Mouse (Mus musculus) forebrain, postnatal 0 days (tissue): ENCODE results near the gene Mcoln2. TPM values are rescaled to one million over a fixed set of nuclear protein-coding genes. Genes with fewer than 3 reads are reported as not detected.
A peak's percentile ranks its signal among the peaks of the same experiment; 100 is the strongest.

ENCODE experiments used
- ATAC-seq: fragments of 200-750 bp; cut with Nextera tagmentation; 2 replicates; pipeline ENCODE4 v1.8.0; 2017; ENCODE audit warnings: mild to moderate bottlenecking, moderate library complexity
- DNase-seq: peaks from one replicate; pipeline ENCODE4 v3.0.0-alpha.2; 2015
- H3K27ac ChIP-seq: fragments of 300-500 bp; sonication (generic); 2 replicates; pipeline ENCODE4 v1.5.1; 2014; ENCODE audit warnings: low read depth, mild to moderate bottlenecking, antibody characterized with exemption, low read length, moderate library complexity, mixed read lengths
- H3K27me3 ChIP-seq: fragments of 300-500 bp; sonication (generic); 2 replicates; pipeline ENCODE4 v1.6.1; 2014; ENCODE audit warnings: mild to moderate bottlenecking, low read length, mixed read lengths; ENCODE audit not compliant: insufficient read depth
- H3K36me3 ChIP-seq: fragments of 300-500 bp; sonication (generic); 2 replicates; pipeline ENCODE4 v1.6.1; 2014; ENCODE audit warnings: mild to moderate bottlenecking, moderate library complexity; ENCODE audit not compliant: insufficient read depth
- H3K4me1 ChIP-seq: fragments of 300-500 bp; sonication (generic); 2 replicates; pipeline ENCODE4 v1.6.1; 2014; ENCODE audit warnings: antibody characterized with exemption; ENCODE audit not compliant: insufficient read depth
- H3K4me2 ChIP-seq: fragments of 300-500 bp; sonication (generic); 2 replicates; pipeline ENCODE4 v1.6.1; 2014; ENCODE audit warnings: low read depth, mild to moderate bottlenecking, moderate library complexity
- H3K4me3 ChIP-seq: fragments of 300-500 bp; sonication (generic); 2 replicates; pipeline ENCODE4 v1.5.1; 2014; ENCODE audit warnings: low read depth, low read length, mixed read lengths
- H3K9ac ChIP-seq: fragments of 300-500 bp; sonication (generic); 2 replicates; pipeline ENCODE4 v1.6.1; 2014; ENCODE audit warnings: mild to moderate bottlenecking
- H3K9me3 ChIP-seq: fragments of 300-500 bp; sonication (generic); 2 replicates; pipeline ENCODE4 v1.6.1; 2016; ENCODE audit warnings: low read length
- CTCF ChIP-seq: sonication (generic); IDR thresholded peaks from 2 replicates; pipeline ENCODE4 v1.5.1; 2016; ENCODE audit warnings: antibody characterized with exemption, control low read depth, low read depth
- WGBS: fragments of 180-500 bp; shearing (Covaris S2); extraction: QIAGEN DNeasy Blood & Tissue Kit; methylation state at CpG from one replicate; pipeline ENCODE4 v1.1.7; 2014; 5-methylcytosine and 5-hydroxymethylcytosine counted together
- polyA plus RNA-seq: library from polyadenylated mRNA; unstranded; fragments of >200 nt; fragmentation: Nextera tagmentation; extraction: Ambion mirVana; gene quantifications from 2 replicates; pipeline ENCODE4 v1.2.1, GENCODE M21; 2015
- total RNA-seq: library from RNA; depleted of rRNA; stranded (reverse); fragments of >200 nt; gene quantifications from 2 replicates; pipeline ENCODE4 v1.2.3, GENCODE M21; 2014

The Mcoln2 gene
- total and polyA plus RNA-seq, 2 experiments from 2014 or later: 0.12 to 0.14 TPM

DNA sequence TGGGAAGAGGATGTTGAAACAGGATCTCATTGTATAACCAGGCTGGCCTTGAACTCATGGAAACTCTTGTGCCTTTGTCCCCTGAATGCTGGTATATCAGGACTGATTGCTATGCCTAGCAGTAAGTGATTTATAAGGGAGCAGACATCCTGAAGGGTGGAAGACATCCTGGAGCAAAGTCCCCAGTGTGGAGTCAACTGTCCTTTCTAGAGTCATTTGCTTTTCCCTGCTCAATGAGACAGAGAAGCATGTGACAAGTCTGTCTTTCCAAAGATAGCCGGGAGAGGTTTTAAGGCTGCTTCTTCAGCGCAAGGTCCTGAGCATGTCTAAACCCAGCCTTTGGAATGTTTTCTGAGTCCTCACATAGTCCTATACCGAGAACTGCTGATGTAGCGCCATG is 19.7 kb downstream of the Mcoln2 start:
- H3K36me3 ChIP-seq: no peaks in the 10 kb centered on the region
- ATAC-seq (no peak), DNase-seq (no peak)
- H3K9ac ChIP-seq: no peak overlapping the region
- H3K27me3 ChIP-seq: no peaks in the 10 kb centered on the region
- 90% methylated on average over 4 of the region's 4 CpGs for WGBS
- H3K27ac ChIP-seq: no peak overlapping the region
- TF ChIP-seq CTCF: no peak
- H3K4me3 ChIP-seq: no peak overlapping the region
- H3K4me1 ChIP-seq: no peaks in the 10 kb centered on the region
- H3K9me3 ChIP-seq: 0 out of 2 replicates have a peak, but pooled peaks cover 6% of the 10 kb centered on the region
- H3K4me2 ChIP-seq: no peak overlapping the region

DNA sequence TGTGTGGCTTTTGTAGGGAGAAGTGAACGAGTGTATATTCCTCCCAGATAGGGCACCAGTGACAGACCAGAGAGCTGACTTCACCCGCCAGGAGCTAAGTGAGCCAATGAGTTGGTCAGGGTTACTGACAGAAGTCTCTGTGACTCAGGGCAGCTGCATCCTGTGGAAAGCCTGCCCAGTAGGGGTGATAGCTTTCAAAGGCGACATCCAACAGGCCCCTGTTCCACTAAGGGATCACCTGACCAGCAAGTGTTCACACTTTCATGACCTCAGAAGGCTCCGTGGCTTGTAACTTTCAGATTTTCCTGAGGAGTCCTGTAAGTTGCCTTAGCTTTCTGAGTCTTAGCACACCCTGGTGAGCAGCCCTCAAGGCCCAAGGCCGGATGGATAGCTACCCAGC is 23.4 kb downstream of the Mcoln2 start:
- no peak overlapping the region for H3K27ac ChIP-seq
- no peak overlapping the region for H3K9ac ChIP-seq
- no peaks in the 10 kb centered on the region for H3K27me3 ChIP-seq
- H3K4me2 ChIP-seq: no peak overlapping the region
- WGBS: 80% methylated on average over 5 of the region's 5 CpGs
- no peak overlapping the region for H3K4me3 ChIP-seq
- no peak for DNase-seq
- no peak for TF ChIP-seq CTCF
- no peaks in the 10 kb centered on the region for H3K36me3 ChIP-seq
- H3K4me1 ChIP-seq: no peaks in the 10 kb centered on the region
- ATAC-seq: no peak
- H3K9me3 ChIP-seq: 0 out of 2 replicates have a peak, but pooled peaks cover 6% of the 10 kb centered on the region

DNA sequence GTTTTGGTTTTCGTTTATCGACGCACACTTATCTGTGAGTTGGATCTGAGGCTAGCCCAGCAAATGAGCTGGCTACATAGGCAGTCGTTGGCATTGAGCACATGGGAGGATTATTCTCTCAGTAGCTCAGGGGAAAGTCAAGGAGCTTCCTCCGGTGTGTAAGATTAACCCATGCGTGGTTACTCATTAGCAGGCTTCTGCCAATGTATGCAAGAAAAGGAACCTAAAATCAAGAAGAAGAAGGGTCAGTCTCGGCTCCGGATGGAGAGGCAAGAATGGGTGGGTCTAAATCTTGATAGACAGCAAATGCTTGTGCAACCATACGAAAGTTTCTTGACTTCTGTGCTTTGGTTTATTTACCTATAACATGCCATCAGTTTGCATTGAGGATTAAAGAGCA is 24.6 kb downstream of the Mcoln2 start:
- no peak overlapping the region for H3K27ac ChIP-seq
- ATAC-seq (no peak), DNase-seq (no peak)
- H3K36me3 ChIP-seq: no peaks in the 10 kb centered on the region
- 92% methylated on average over 9 of the region's 9 CpGs for WGBS
- H3K27me3 ChIP-seq: no peaks in the 10 kb centered on the region
- 0 out of 2 replicates have a peak, but pooled peaks cover 6% of the 10 kb centered on the region for H3K9me3 ChIP-seq
- H3K4me3 ChIP-seq: no peak overlapping the region
- H3K4me2 ChIP-seq: no peak overlapping the region
- H3K4me1 ChIP-seq: no peaks in the 10 kb centered on the region
- no peak overlapping the region for H3K9ac ChIP-seq
- no peak for TF ChIP-seq CTCF

GRCm38 (mm10) chr3:146177295-146177694 is 27.7 kb downstream of the Mcoln2 start:
- no peaks in the 10 kb centered on the region for H3K36me3 ChIP-seq
- no peak for ATAC-seq
- H3K4me1 ChIP-seq: no peaks in the 10 kb centered on the region
- peak overlapping the region; percentile 47 for H3K4me2 ChIP-seq
- H3K27ac ChIP-seq: no peak overlapping the region
- DNase-seq: no peak
- no peaks in the 10 kb centered on the region for H3K27me3 ChIP-seq
- WGBS: 84% methylated on average over 7 of the region's 7 CpGs
- no peak overlapping the region for H3K9ac ChIP-seq
- no peaks in the 10 kb centered on the region for H3K9me3 ChIP-seq
- TF ChIP-seq CTCF: no peak
- H3K4me3 ChIP-seq: no peak overlapping the region

DNA sequence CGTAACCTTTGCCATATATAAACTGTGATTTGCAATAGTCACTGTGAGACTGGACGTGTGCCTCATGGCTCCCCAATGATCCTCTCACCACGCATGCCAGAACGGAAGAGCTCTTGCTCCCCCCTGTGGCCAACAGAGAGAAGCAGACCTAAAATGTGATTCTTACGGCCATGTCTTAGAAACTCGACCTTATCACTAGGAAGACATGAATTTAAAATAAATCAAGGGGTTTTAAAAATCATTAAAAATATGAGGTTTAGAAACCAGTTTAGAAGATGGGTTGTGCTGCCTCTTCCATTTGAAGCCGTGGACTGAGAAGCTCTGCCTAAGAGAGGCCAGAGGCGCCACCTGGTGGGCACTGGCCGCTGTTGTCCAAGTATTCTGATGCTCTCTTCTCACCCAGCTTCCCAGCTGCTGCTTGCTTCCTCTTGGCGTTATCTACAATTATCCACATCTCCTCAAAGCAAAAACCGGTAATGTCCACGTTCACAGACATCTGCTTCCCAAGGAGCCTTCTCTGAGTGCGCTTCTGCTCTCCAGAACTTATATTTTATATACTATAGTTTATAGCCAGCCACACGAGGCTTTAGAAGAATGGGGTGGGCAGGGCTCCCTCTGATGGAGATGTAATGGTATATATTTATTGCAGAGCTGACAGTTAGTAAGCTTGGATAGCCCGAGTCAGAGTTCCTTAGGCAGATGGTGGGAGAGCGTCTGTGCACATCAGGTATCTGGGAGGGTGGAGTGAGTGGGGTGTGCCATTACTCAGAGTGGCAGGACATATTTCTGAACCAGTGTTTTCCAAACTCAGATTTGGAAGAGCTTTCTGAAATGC is 28.3 kb downstream of the Mcoln2 start:
- Histone ChIP-seq H3K4me3 (peak overlapping the region; percentile 24), H3K36me3 (no peaks in the 10 kb centered on the region), H3K9ac (peak overlapping the region; percentile 45), H3K4me1 (no peaks in the 10 kb centered on the region), H3K4me2 (peak overlapping the region; percentile 47), H3K9me3 (no peaks in the 10 kb centered on the region), H3K27ac (peak overlapping the region; percentile 3; the same call in 1 of the 2 replicates), H3K27me3 (no peaks in the 10 kb centered on the region)
- WGBS: 3% methylated on average over 16 of the region's 16 CpGs
- TF ChIP-seq CTCF: peak; percentile 78
- ATAC-seq: peak; percentile 92
- peak; percentile 94 for DNase-seq

GRCm38 (mm10) chr3:146180341-146180740 is 30.7 kb downstream of the Mcoln2 start:
- TF ChIP-seq CTCF: no peak
- no peak overlapping the region for H3K9ac ChIP-seq
- DNase-seq (no peak), ATAC-seq (no peak)
- no peaks in the 10 kb centered on the region for H3K27me3 ChIP-seq
- no peak overlapping the region for H3K4me2 ChIP-seq
- H3K27ac ChIP-seq: no peak overlapping the region
- no peaks in the 10 kb centered on the region for H3K9me3 ChIP-seq
- no peak overlapping the region for H3K4me3 ChIP-seq
- no peaks in the 10 kb centered on the region for H3K4me1 ChIP-seq
- 42% methylated on average over 2 of the region's 2 CpGs for WGBS
- H3K36me3 ChIP-seq: no peaks in the 10 kb centered on the region

DNA sequence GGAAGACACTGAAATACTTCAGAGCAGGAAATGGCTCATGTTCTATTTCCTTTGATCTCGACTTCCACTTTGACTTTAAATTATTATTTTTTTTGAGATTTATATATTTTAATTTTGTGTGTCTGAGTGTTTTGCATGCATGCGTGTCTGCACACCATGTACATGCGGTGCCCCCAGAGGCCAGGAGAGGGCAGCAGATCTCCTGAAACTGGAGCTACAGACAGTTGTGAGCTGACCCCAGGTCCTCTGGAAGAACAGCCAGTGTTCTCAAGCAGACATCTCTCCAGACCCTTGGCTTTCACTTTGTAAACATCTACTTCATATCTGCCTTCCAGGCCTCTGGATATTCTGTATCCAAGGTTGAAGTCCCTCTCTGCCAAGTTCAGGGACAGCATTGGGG is 31.4 kb downstream of the Mcoln2 start:
- TF ChIP-seq CTCF: peak; percentile 66
- H3K36me3 ChIP-seq: no peaks in the 10 kb centered on the region
- no peak overlapping the region for H3K27ac ChIP-seq
- no peak overlapping the region for H3K4me3 ChIP-seq
- H3K9ac ChIP-seq: no peak overlapping the region
- ATAC-seq: no peak
- no peaks in the 10 kb centered on the region for H3K4me1 ChIP-seq
- H3K4me2 ChIP-seq: no peak overlapping the region
- no peaks in the 10 kb centered on the region for H3K9me3 ChIP-seq
- H3K27me3 ChIP-seq: no peaks in the 10 kb centered on the region
- WGBS: 31% methylated on average over 3 of the region's 3 CpGs
- peak; percentile 50 for DNase-seq
